Mouse (Mus musculus): Measurements from ENCODE around the gene Oaz2. TPM values are rescaled to one million over a fixed set of nuclear protein-coding genes. Genes with fewer than 3 reads are reported as not detected.

Oaz2 gene
- polyA plus RNA-seq, 1 experiment from 2014 or later = 366 TPM

GRCm38 (mm10) chr9:65734931-65735330 is 67.1 kb downstream of the Oaz2 start:
- no peak overlapping the region for H3K4me2 ChIP-seq (replicated peaks)
- no peak overlapping the region for H3K9ac ChIP-seq (replicated peaks)
- no peaks in the 10 kb centered on the region for H3K27me3 ChIP-seq
- no peak overlapping the region for H3K4me3 ChIP-seq (replicated peaks)
- no peak overlapping the region for H3K27ac ChIP-seq
- H3K36me3 ChIP-seq = peaks cover 15% of the 10 kb centered on the region
- no peak for ATAC-seq
- H3K9me3 ChIP-seq = no peaks in the 10 kb centered on the region
- H3K4me1 ChIP-seq (replicated peaks) = no peaks in the 10 kb centered on the region
- 93% methylated on average over 3 of the region's 3 CpGs for WGBS

Other genes with a start within 250 kb of the Oaz2 start
- not detected in 2 replicates for gene Slc51b, start 245.0 kb upstream of the Oaz2 start, polyA plus RNA-seq (2015; fragmentation: Nextera tagmentation; extraction: Ambion mirVana)
- 23.4 and 24.6 TPM in 2 replicates for gene Mtfmt, start 232.2 kb upstream of the Oaz2 start, polyA plus RNA-seq (2015; fragmentation: Nextera tagmentation; extraction: Ambion mirVana)
- 138 and 140 TPM in 2 replicates for gene Spg21, start 207.1 kb upstream of the Oaz2 start, polyA plus RNA-seq (2015; fragmentation: Nextera tagmentation; extraction: Ambion mirVana)
- 0.63 and 0.72 TPM in 2 replicates for gene Ankdd1a, start 147.8 kb upstream of the Oaz2 start, polyA plus RNA-seq (2015; fragmentation: Nextera tagmentation; extraction: Ambion mirVana)
- 5.6 and 5.9 TPM in 2 replicates for gene Plekho2, start 88.0 kb upstream of the Oaz2 start, polyA plus RNA-seq (2015; fragmentation: Nextera tagmentation; extraction: Ambion mirVana)
- 8.4 and 9.7 TPM in 2 replicates for gene Pif1, start 80.8 kb upstream of the Oaz2 start, polyA plus RNA-seq (2015; fragmentation: Nextera tagmentation; extraction: Ambion mirVana)
- gene Rbpms2, start 38.4 kb upstream of the Oaz2 start, polyA plus RNA-seq (2015; fragmentation: Nextera tagmentation; extraction: Ambion mirVana) = 4.5 and 4.9 TPM in 2 replicates
- 9.9 and 10.5 TPM in 2 replicates for gene Zfp609, start 159.6 kb downstream of the Oaz2 start, polyA plus RNA-seq (2015; fragmentation: Nextera tagmentation; extraction: Ambion mirVana)
- 62.0 and 72.5 TPM in 2 replicates for gene Pclaf, start 222.2 kb downstream of the Oaz2 start, polyA plus RNA-seq (2015; fragmentation: Nextera tagmentation; extraction: Ambion mirVana)
- gene Trip4, start 240.8 kb downstream of the Oaz2 start, polyA plus RNA-seq (2015; fragmentation: Nextera tagmentation; extraction: Ambion mirVana) = 31.3 and 32.2 TPM in 2 replicates
- gene Csnk1g1, start 240.9 kb downstream of the Oaz2 start, polyA plus RNA-seq (2015; fragmentation: Nextera tagmentation; extraction: Ambion mirVana) = 24.5 and 25.4 TPM in 2 replicates

All from midbrain, embryonic 13.5 days (tissue).